Mouse (Mus musculus): ENCODE results near the gene Pex10. TPM values are rescaled to one million over a fixed set of nuclear protein-coding genes. Genes with fewer than 3 reads are reported as not detected.

Pex10 gene
- total RNA-seq, 2 experiments from 2014 or later = 18.4 to 23.7 TPM

Other genes starting within 250 kb of the Pex10 start
- gene Ttc34, start 229.6 kb upstream of the Pex10 start, total RNA-seq (2021) = under 1 TPM; 0.17 to 0.45 TPM
- gene Mmel1, start 197.4 kb upstream of the Pex10 start, total RNA-seq (2021) = under 1 TPM; 0.32 to 0.48 TPM
- gene Fam213b, start 167.9 kb upstream of the Pex10 start, total RNA-seq (2021) = 10 to 100 TPM; 61.7 to 64.3 TPM
- gene Tnfrsf14, start 138.5 kb upstream of the Pex10 start, total RNA-seq (2021) = 1 to 10 TPM; 4.1 to 5.7 TPM
- not detected for gene Hes5, start 106.1 kb upstream of the Pex10 start, total RNA-seq (2021)
- gene Pank4, start 102.9 kb upstream of the Pex10 start, total RNA-seq (2021) = 10 to 100 TPM; 36.5 to 36.8 TPM
- gene Plch2, start 10.2 kb upstream of the Pex10 start, total RNA-seq (2021) = not detected
- 10 to 100 TPM; 71.8 to 77.3 TPM for gene Rer1, start 19.4 kb downstream of the Pex10 start, total RNA-seq (2021)
- 1 to 10 TPM; 2.8 to 3.8 TPM for gene Morn1, start 19.6 kb downstream of the Pex10 start, total RNA-seq (2021)
- 10 to 100 TPM; 89.2 to 89.6 TPM for gene Ski, start 155.6 kb downstream of the Pex10 start, total RNA-seq (2021)
- gene Faap20, start 182.8 kb downstream of the Pex10 start, total RNA-seq (2021) = 10 to 100 TPM; 25.7 to 28.2 TPM

Data from heart, postnatal 10 days (tissue).